Mouse (Mus musculus): ENCODE results near the gene Galnt17. TPM values are rescaled to one million over a fixed set of nuclear protein-coding genes. Genes with fewer than 3 reads are reported as not detected.
A peak's percentile ranks its signal among the peaks of the same experiment; 100 is the strongest.

Gene Galnt17
- polyA plus RNA-seq, 1 experiment from 2014 or later, result 0.08 TPM

DNA sequence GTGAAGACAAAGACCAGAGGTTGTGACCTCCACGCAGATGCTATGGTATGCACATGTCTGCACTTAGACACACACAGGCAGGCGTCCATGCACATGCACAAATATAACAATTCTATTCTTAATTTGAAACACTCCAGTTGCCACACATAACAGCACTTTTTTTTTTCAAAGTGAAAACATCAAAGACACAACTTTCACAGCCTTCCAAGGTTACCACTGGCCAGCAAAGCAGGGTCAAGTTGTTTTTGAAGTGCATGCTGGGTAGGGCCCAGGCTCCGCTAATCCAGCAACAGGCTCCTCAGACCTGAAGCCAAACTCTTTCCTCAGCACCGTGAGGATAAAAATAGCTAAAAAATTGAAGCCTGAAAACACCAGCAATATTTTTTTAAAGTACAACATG lies 357.9 kb downstream of the Galnt17 start:
- no peaks in the 10 kb centered on the region for H3K4me1 ChIP-seq (ENCODE audit: insufficient read depth, low read depth, low read length)
- H3K9me3 ChIP-seq (ENCODE audit: low read length), result no peaks in the 10 kb centered on the region
- H3K9ac ChIP-seq (replicated peaks; ENCODE audit: low read depth), result no peak overlapping the region
- no peak overlapping the region for H3K4me3 ChIP-seq (ENCODE audit: low read depth, low read length)
- WGBS, result 39% methylated on average over 4 of the region's 4 CpGs
- DNase-seq (ENCODE audit: low spot score) (no peak), ATAC-seq (no peak)
- no peak overlapping the region for H3K4me2 ChIP-seq (replicated peaks; ENCODE audit: low read depth, low read length)
- no peak overlapping the region for H3K27ac ChIP-seq (ENCODE audit: low read length)
- H3K36me3 ChIP-seq (ENCODE audit: insufficient read depth, low read length), result no peaks in the 10 kb centered on the region
- H3K27me3 ChIP-seq (replicated peaks; ENCODE audit: insufficient read depth, low read length), result no peaks in the 10 kb centered on the region
- TF ChIP-seq EP300 (IDR thresholded peaks at IDR 0.05), result no peak
- no peak for TF ChIP-seq CTCF (IDR thresholded peaks at IDR 0.05)

DNA sequence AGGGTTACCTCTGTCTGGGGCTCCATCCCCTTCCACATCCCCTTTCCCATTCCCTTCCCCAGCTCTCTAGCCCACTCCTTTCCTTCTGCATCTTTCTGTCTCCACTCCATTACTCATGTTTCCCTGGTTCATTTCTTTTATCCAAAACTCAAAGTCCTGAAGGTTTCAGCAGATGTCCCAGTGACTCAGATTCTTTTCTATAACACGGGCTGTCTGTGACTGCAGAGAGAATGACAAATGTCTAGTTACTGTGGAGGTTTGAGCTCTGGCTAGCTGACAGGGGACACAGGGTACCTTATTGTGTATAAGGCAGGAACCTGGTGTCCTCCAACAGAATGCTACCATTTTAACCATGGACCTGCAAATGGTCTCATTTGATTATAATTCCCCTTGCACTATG lies 358.6 kb downstream of the Galnt17 start:
- H3K9ac ChIP-seq (replicated peaks; ENCODE audit: low read depth), result no peak overlapping the region
- H3K27me3 ChIP-seq (replicated peaks; ENCODE audit: insufficient read depth, low read length), result no peaks in the 10 kb centered on the region
- H3K27ac ChIP-seq (ENCODE audit: low read length), result no peak overlapping the region
- H3K9me3 ChIP-seq (ENCODE audit: low read length), result no peaks in the 10 kb centered on the region
- H3K4me3 ChIP-seq (ENCODE audit: low read depth, low read length), result no peak overlapping the region
- no peaks in the 10 kb centered on the region for H3K36me3 ChIP-seq (ENCODE audit: insufficient read depth, low read length)
- ATAC-seq (no peak), DNase-seq (ENCODE audit: low spot score) (no peak)
- WGBS, result 42% methylated on average over 1 of the region's 1 CpGs
- no peaks in the 10 kb centered on the region for H3K4me1 ChIP-seq (ENCODE audit: insufficient read depth, low read depth, low read length)
- H3K4me2 ChIP-seq (replicated peaks; ENCODE audit: low read depth, low read length), result no peak overlapping the region
- TF ChIP-seq EP300 (IDR thresholded peaks at IDR 0.05) (no peak), CTCF (IDR thresholded peaks at IDR 0.05) (no peak)

DNA sequence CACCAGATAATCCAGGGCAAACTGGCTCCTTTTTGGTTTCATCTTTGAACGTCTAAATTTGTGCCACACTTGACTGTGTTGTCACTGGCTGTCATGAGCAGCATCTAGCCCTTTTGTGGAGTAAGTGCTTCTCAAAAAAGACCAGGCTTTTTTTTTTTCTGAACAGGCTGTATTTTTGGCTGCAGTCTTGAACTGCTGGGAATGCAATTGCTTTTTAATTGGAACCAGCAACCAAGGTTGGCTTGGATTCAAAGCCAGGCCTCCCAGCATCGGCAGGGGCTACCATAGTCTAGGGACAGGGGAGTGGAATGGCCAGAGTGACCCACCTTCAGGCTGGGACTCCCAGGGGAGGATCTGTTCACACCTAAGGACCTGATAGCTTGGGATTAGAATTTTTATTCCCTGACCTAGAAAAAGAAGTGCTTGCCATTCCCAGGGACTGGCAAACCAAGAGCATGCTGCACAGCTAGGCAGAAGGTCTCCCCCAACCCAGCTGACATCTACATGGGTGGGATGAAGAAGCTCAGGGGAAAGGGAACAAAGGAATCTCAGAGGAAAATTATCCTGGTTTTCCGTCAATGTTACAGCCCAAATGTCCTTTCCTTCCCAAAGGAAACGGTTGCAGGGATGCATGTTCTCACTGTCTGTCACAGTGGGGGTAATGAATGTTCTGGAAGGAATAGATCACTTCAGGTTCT lies 369.2 kb downstream of the Galnt17 start:
- peak; percentile 36 for DNase-seq (ENCODE audit: low spot score)
- no peak overlapping the region for H3K4me3 ChIP-seq (ENCODE audit: low read depth, low read length)
- no peak for ATAC-seq
- no peaks in the 10 kb centered on the region for H3K36me3 ChIP-seq (ENCODE audit: insufficient read depth, low read length)
- H3K4me1 ChIP-seq (ENCODE audit: insufficient read depth, low read depth, low read length), result no peaks in the 10 kb centered on the region
- H3K9ac ChIP-seq (replicated peaks; ENCODE audit: low read depth), result no peak overlapping the region
- no peak overlapping the region for H3K4me2 ChIP-seq (replicated peaks; ENCODE audit: low read depth, low read length)
- no peaks in the 10 kb centered on the region for H3K9me3 ChIP-seq (ENCODE audit: low read length)
- H3K27ac ChIP-seq (ENCODE audit: low read length), result no peak overlapping the region
- WGBS, result 28% methylated on average over 4 of the region's 4 CpGs
- no peaks in the 10 kb centered on the region for H3K27me3 ChIP-seq (replicated peaks; ENCODE audit: insufficient read depth, low read length)
- no peak for TF ChIP-seq CTCF (IDR thresholded peaks at IDR 0.05)

DNA sequence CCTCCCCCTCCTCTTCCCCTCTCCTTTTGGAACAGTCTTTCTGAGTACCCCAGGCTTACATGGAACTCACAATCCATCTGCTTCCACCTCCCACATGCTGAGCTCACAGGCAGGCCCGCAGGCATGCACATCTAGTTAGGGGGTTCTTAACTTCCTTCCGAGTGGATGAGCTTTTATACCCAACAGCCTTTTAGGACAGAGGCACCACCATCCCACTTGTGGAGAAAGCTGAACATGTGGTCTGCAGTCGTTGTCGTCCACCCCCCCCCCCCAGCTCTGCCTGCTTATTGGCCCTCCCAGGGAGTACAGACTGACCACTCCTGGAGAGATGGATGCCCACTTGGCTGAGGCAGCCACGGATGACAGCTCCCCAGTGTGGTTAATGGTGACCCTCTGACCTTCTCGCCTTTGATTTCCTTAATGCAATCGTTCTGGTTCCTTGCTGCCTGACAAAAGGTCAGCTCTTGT lies 370.0 kb downstream of the Galnt17 start:
- no peaks in the 10 kb centered on the region for H3K27me3 ChIP-seq (replicated peaks; ENCODE audit: insufficient read depth, low read length)
- no peak overlapping the region for H3K4me2 ChIP-seq (replicated peaks; ENCODE audit: low read depth, low read length)
- H3K9me3 ChIP-seq (ENCODE audit: low read length), result no peaks in the 10 kb centered on the region
- no peaks in the 10 kb centered on the region for H3K36me3 ChIP-seq (ENCODE audit: insufficient read depth, low read length)
- ATAC-seq, result peak; percentile 70
- no peak overlapping the region for H3K27ac ChIP-seq (ENCODE audit: low read length)
- no peaks in the 10 kb centered on the region for H3K4me1 ChIP-seq (ENCODE audit: insufficient read depth, low read depth, low read length)
- WGBS, result 5% methylated on average over 7 of the region's 7 CpGs
- peak; percentile 36 for DNase-seq (ENCODE audit: low spot score)
- TF ChIP-seq CTCF (IDR thresholded peaks at IDR 0.05) (no peak), EP300 (IDR thresholded peaks at IDR 0.05) (no peak)
- no peak overlapping the region for H3K4me3 ChIP-seq (ENCODE audit: low read depth, low read length)
- no peak overlapping the region for H3K9ac ChIP-seq (replicated peaks; ENCODE audit: low read depth)

DNA sequence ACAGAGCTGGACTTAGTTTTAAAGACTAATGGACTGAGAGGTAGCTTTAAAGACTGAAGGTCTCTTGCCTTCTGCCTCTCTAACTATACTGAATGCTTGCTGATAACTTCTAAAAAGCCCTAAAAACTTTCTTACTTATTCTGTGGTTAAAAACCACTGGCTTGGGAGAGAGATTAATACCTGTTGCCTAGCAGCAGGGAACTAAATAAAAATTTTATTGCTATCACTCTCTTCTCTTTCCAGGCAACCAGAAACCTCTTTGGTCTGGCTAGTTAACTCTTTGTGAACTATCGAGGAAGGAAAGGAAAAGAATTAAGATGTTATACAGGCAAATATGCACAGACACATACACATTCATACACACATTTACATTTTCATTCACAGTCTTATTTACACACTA lies 377.3 kb downstream of the Galnt17 start:
- 81% methylated on average over 1 of the region's 1 CpGs for WGBS
- no peaks in the 10 kb centered on the region for H3K36me3 ChIP-seq (ENCODE audit: insufficient read depth, low read length)
- no peak for TF ChIP-seq CTCF (IDR thresholded peaks at IDR 0.05)
- no peak for TF ChIP-seq EP300 (IDR thresholded peaks at IDR 0.05)

DNA sequence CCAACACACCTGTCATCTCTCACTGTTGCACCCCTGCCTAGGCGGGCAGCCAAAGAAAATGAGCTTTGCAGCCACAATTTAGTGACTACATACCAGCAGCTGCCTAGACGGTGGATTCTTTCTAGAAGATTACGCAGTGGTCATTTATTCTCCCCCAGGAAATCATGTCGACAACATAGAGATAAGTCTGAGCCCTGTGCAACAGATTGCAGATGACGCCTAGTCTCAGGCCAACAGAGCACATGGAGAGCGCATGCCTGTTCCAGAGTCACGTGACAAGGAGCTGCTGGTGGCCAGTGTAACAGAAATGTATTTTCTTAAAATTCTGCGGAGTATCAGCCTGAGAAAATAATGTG lies 380.5 kb downstream of the Galnt17 start:
- no peak overlapping the region for H3K27ac ChIP-seq (ENCODE audit: low read length)
- no peak overlapping the region for H3K4me3 ChIP-seq (ENCODE audit: low read depth, low read length)
- H3K4me2 ChIP-seq (replicated peaks; ENCODE audit: low read depth, low read length), result no peak overlapping the region
- ATAC-seq (no peak), DNase-seq (ENCODE audit: low spot score) (peak; percentile 26)
- WGBS, result 47% methylated on average over 8 of the region's 8 CpGs
- H3K9ac ChIP-seq (replicated peaks; ENCODE audit: low read depth), result no peak overlapping the region
- no peaks in the 10 kb centered on the region for H3K27me3 ChIP-seq (replicated peaks; ENCODE audit: insufficient read depth, low read length)
- no peaks in the 10 kb centered on the region for H3K9me3 ChIP-seq (ENCODE audit: low read length)
- H3K4me1 ChIP-seq (ENCODE audit: insufficient read depth, low read depth, low read length), result no peaks in the 10 kb centered on the region
- TF ChIP-seq CTCF (IDR thresholded peaks at IDR 0.05) (no peak), EP300 (IDR thresholded peaks at IDR 0.05) (no peak)
- H3K36me3 ChIP-seq (ENCODE audit: insufficient read depth, low read length), result no peaks in the 10 kb centered on the region

More for the DNA sequence above, 377.3 kb downstream of the Galnt17 start:
- H3K27me3 ChIP-seq (replicated peaks; ENCODE audit: insufficient read depth, low read length), result no peaks in the 10 kb centered on the region
- H3K4me3 ChIP-seq (ENCODE audit: low read depth, low read length), result no peak overlapping the region
- H3K9me3 ChIP-seq (ENCODE audit: low read length), result no peaks in the 10 kb centered on the region
- DNase-seq (ENCODE audit: low spot score) (no peak), ATAC-seq (no peak)
- no peak overlapping the region for H3K4me2 ChIP-seq (replicated peaks; ENCODE audit: low read depth, low read length)
- H3K9ac ChIP-seq (replicated peaks; ENCODE audit: low read depth), result no peak overlapping the region
- H3K27ac ChIP-seq (ENCODE audit: low read length), result no peak overlapping the region
- H3K4me1 ChIP-seq (ENCODE audit: insufficient read depth, low read depth, low read length), result no peaks in the 10 kb centered on the region
